In the genomic region with DNA sequence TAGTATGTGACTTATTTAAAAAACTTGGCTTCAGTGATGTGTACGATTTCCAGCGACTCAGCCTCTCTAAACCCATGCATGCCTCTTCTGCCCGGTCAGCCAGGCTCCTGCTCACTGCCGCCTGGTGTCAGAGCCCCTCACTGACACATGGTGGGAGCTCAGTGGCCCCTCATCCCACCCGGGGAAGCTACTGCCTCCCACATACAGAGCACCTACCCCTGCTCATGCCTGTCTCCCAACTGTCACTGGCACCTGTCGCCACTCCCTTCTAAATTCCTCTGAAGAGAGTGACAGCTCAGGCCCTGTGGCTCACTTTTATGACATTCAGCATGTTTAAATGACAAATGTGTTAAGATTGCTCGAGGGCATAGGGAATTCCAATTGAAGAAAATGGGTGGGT, we compare ENCODE assay signal across 21 mouse cellular contexts. TPM values are rescaled to one million over a fixed set of nuclear protein-coding genes. Genes with fewer than 3 reads are reported as not detected.
"Had no signal": no experiment of that assay in that cellular context is flagged by ENCODE, and none has a peak within 500 bp of the region (broad histone marks: within the 10 kb centered on the region; RNA-seq: fewer than 3 reads in every experiment).

No protein-coding gene starts in this region.

- H3K4me1 ChIP-seq: midbrain, embryonic 10.5 days; midbrain, embryonic 12.5 days; neural tube, embryonic 12.5 days had no signal

- H3K27me3 ChIP-seq: midbrain, embryonic 12.5 days; neural tube, embryonic 12.5 days had no signal

- DNase-seq: lung, adult 18-20 months; lung, embryonic 14.5 days; lung, postnatal 10 days; lung, postnatal 4 days; midbrain, embryonic 14.5 days; right cerebral cortex, postnatal 14 days; spleen, adult 18-20 months; thymus, adult 18-20 months; thymus, postnatal 14 days; thymus, postnatal 36 days had no signal

- H3K9me3 ChIP-seq: midbrain, embryonic 10.5 days; midbrain, embryonic 12.5 days; neural tube, embryonic 12.5 days had no signal

- H3K9ac ChIP-seq: lung, embryonic 14.5 days; midbrain, embryonic 12.5 days; neural tube, embryonic 12.5 days had no signal

- ATAC-seq: midbrain, embryonic 16.5 days had no signal

- H3K4me3 ChIP-seq: midbrain, embryonic 10.5 days; midbrain, embryonic 12.5 days; neural tube, embryonic 12.5 days had no signal

- H3K4me2 ChIP-seq: lung, embryonic 14.5 days; midbrain, embryonic 12.5 days; neural tube, embryonic 12.5 days had no signal

- H3K27ac ChIP-seq: midbrain, embryonic 10.5 days; midbrain, embryonic 12.5 days; neural tube, embryonic 12.5 days had no signal

RNA-seq across cellular contexts. Expression of a gene that starts 23.6 kb away (rescaled TPM):
- total RNA-seq: megakaryocyte, adult 5-6 weeks; megakaryocyte-erythroid progenitor cell, adult 5-6 weeks had no signal
- polyA plus RNA-seq: liver, embryonic 16.5 days; lung, embryonic 14.5 days; lung, embryonic 16.5 days; midbrain, embryonic 10.5 days; midbrain, embryonic 12.5 days; midbrain, embryonic 14.5 days; midbrain, embryonic 16.5 days; neural tube, embryonic 12.5 days; neural tube, embryonic 14.5 days; stomach, embryonic 14.5 days; thymus, postnatal 0 days had no signal
